In genomic region chr17:45733038-45733734, GRCm38 (mm10) we compare ENCODE assay signal across 8 mouse cellular contexts. TPM values are rescaled to one million over a fixed set of nuclear protein-coding genes. Genes with fewer than 3 reads are reported as not detected.
A peak's percentile ranks its signal among the peaks of the same experiment; 100 is the strongest.
DNase-seq lines count a peak whose midpoint lies in the region; ATAC-seq lines count a peak whose summit lies in the region.
"Had no signal": no experiment of that assay in that cellular context is flagged by ENCODE, and none has a peak within 500 bp of the region (broad histone marks: within the 10 kb centered on the region; RNA-seq: fewer than 3 reads in every experiment).

No protein-coding gene starts in this region.

- H3K27me3 ChIP-seq in forebrain, embryonic 11.5 days (ENCODE audit: control insufficient read depth, insufficient read depth, low read length) = peaks cover 3% of the 10 kb centered on the region; the same call in 1 of the 2 replicates
- H3K27me3 ChIP-seq in midbrain, embryonic 11.5 days (ENCODE audit: control insufficient read depth, insufficient read depth, low read length) = peaks cover 13% of the 10 kb centered on the region

- no peaks in the 10 kb centered on the region for H3K36me3 ChIP-seq in forebrain, embryonic 11.5 days (ENCODE audit: control insufficient read depth, insufficient read depth, low read length)
- no peaks in the 10 kb centered on the region for H3K36me3 ChIP-seq in midbrain, embryonic 11.5 days (ENCODE audit: control insufficient read depth, insufficient read depth, low read length)

- ATAC-seq in forebrain, embryonic 11.5 days (replicated peaks; ENCODE audit: low FRiP score) = no peak; the same call in 1 of the 2 replicates
- no peak for ATAC-seq in midbrain, embryonic 11.5 days (ENCODE audit: low FRiP score)
- ATAC-seq in monocyte, adult 5-6 weeks (replicated peaks; ENCODE audit: insufficient number of reproducible peaks, low FRiP score, low TSS enrichment, poor library complexity, severe bottlenecking) = no peak

- 53% methylated on average over 19 of the region's 19 CpGs for WGBS in forebrain, embryonic 11.5 days
- WGBS in midbrain, embryonic 11.5 days = 75% methylated on average over 19 of the region's 19 CpGs

- DNase-seq in right cerebral cortex, adult 18-20 months = peak; percentile 24
- no peak for DNase-seq in right cerebral cortex, postnatal 14 days
- DNase-seq in forebrain, embryonic 11.5 days (ENCODE audit: low spot score) = peak; percentile 70
- DNase-seq in kidney, adult 8-10 months = peak; percentile 32 to 44
- DNase-seq in midbrain, embryonic 11.5 days (ENCODE audit: low spot score, missing footprints) = no peak
- DNase-seq in urinary bladder, adult 2 months (ENCODE audit: low spot score) = no peak

- H3K27ac ChIP-seq in forebrain, embryonic 11.5 days (ENCODE audit: low read depth, low read length) = no peak overlapping the region
- no peak overlapping the region for H3K27ac ChIP-seq in midbrain, embryonic 11.5 days (ENCODE audit: low read depth, low read length)

- H3K4me3 ChIP-seq in forebrain, embryonic 11.5 days (ENCODE audit: low read depth, low read length) = peak overlapping the region; percentile 26
- H3K4me3 ChIP-seq in midbrain, embryonic 11.5 days (ENCODE audit: low read depth, low read length) = peak overlapping the region; percentile 28; the same call in 1 of the 2 replicates

- peaks cover 40% of the 10 kb centered on the region for H3K4me1 ChIP-seq in forebrain, embryonic 11.5 days (replicated peaks; ENCODE audit: control insufficient read depth, insufficient read depth, low read length)
- H3K4me1 ChIP-seq in midbrain, embryonic 11.5 days (ENCODE audit: control insufficient read depth, insufficient read depth, low read length) = peaks cover 32% of the 10 kb centered on the region

- peak overlapping the region; percentile 67 for H3K9ac ChIP-seq in forebrain, embryonic 11.5 days (ENCODE audit: low read length)
- peak overlapping the region; percentile 71 for H3K9ac ChIP-seq in midbrain, embryonic 11.5 days (ENCODE audit: low read length)

- peak overlapping the region; percentile 75 for H3K4me2 ChIP-seq in forebrain, embryonic 11.5 days (ENCODE audit: low read depth, low read length, severe bottlenecking)
- peak overlapping the region; percentile 63 for H3K4me2 ChIP-seq in midbrain, embryonic 11.5 days

- no peaks in the 10 kb centered on the region for H3K9me3 ChIP-seq in forebrain, embryonic 11.5 days (ENCODE audit: control insufficient read depth, low read length)
- H3K9me3 ChIP-seq in midbrain, embryonic 11.5 days (ENCODE audit: control insufficient read depth, low read length) = no peaks in the 10 kb centered on the region

RNA-seq across cellular contexts. Expression of gene 1600014C23Rik, which starts 0.5 kb away (rescaled TPM):
- polyA plus RNA-seq in forebrain, embryonic 11.5 days (2014; fragmentation: Nextera tagmentation; extraction: Ambion mirVana) = 0.55 and 0.99 TPM in 2 replicates
- 0.48 TPM in 1 of 2 replicates, not detected in the other for polyA plus RNA-seq in midbrain, embryonic 11.5 days (2014; fragmentation: Nextera tagmentation; extraction: Ambion mirVana)
- not detected in 2 replicates for polyA plus RNA-seq in urinary bladder, adult 2 months (2012; rRNA removed)
- not detected in 3 replicates for total RNA-seq in monocyte, adult 5-6 weeks (2017)
- total RNA-seq: left cerebral cortex, postnatal 36 days had no signal

RNA-seq across cellular contexts. Expression of gene Tmem63b, which starts 46.5 kb away (rescaled TPM):
- 49.8 and 54.5 TPM in 2 replicates for polyA plus RNA-seq in forebrain, embryonic 11.5 days (2014; fragmentation: Nextera tagmentation; extraction: Ambion mirVana)
- polyA plus RNA-seq in midbrain, embryonic 11.5 days (2014; fragmentation: Nextera tagmentation; extraction: Ambion mirVana) = 43.3 and 49.3 TPM in 2 replicates
- 73.6 and 76.5 TPM in 2 replicates for polyA plus RNA-seq in urinary bladder, adult 2 months (2012; rRNA removed)
- total RNA-seq in monocyte, adult 5-6 weeks (2017) = 17.1 to 29.0 TPM (median 19.7 TPM) in 3 replicates

RNA-seq across cellular contexts. Expression of gene Mrpl14, which starts 47.1 kb away (rescaled TPM):
- 107 and 108 TPM in 2 replicates for polyA plus RNA-seq in forebrain, embryonic 11.5 days (2014; fragmentation: Nextera tagmentation; extraction: Ambion mirVana)
- polyA plus RNA-seq in midbrain, embryonic 11.5 days (2014; fragmentation: Nextera tagmentation; extraction: Ambion mirVana) = 111 and 114 TPM in 2 replicates
- polyA plus RNA-seq in urinary bladder, adult 2 months (2012; rRNA removed) = 100 and 106 TPM in 2 replicates
- total RNA-seq in monocyte, adult 5-6 weeks (2017) = 7.8 to 26.8 TPM (median 18.1 TPM) in 3 replicates

Comparison
In these comparisons a context has a peak if more than half of its experiments do, and no peak if none do; other contexts are left out.
1. DNase-seq: peak in right cerebral cortex, adult 18-20 months (single experiment), forebrain, embryonic 11.5 days (single experiment) and kidney, adult 8-10 months (2 of 2); none in right cerebral cortex, postnatal 14 days (single experiment), midbrain, embryonic 11.5 days (single experiment) and urinary bladder, adult 2 months (single experiment).